Mouse (Mus musculus): ENCODE data around the gene Cyp11a1. TPM values are rescaled to one million over a fixed set of nuclear protein-coding genes. Genes with fewer than 3 reads are reported as not detected.

Cyp11a1 gene
- polyA plus RNA-seq, 1 experiment, result 0.19 TPM

GRCm38 (mm10) chr9:58009015-58009362 lies 2.8 kb downstream of the Cyp11a1 start:
- Histone ChIP-seq H3K36me3 (ENCODE audit: control insufficient read depth, insufficient read depth, low read length) (no peaks in the 10 kb centered on the region), H3K4me3 (ENCODE audit: low read depth, low read length) (no peak overlapping the region), H3K4me1 (ENCODE audit: control insufficient read depth, insufficient read depth, insufficient read length, low read length) (no peaks in the 10 kb centered on the region), H3K27ac (ENCODE audit: insufficient read depth, low read depth, low read length) (no peak overlapping the region), H3K27me3 (ENCODE audit: control insufficient read depth, insufficient read depth, low read length) (no peaks in the 10 kb centered on the region)
- 40% methylated on average over 6 of the region's 6 CpGs for WGBS
- TF ChIP-seq POLR2A (IDR thresholded peaks at IDR 0.05; ENCODE audit: low read depth, low read length) (no peak), CTCF (IDR thresholded peaks at IDR 0.05; ENCODE audit: extremely low read depth, insufficient read length, insufficient replicate concordance, low read depth, low read length) (no peak)

- Histone ChIP-seq H3K36me3 (ENCODE audit: control insufficient read depth, insufficient read depth, low read length) (no peaks in the 10 kb centered on the region), H3K27ac (ENCODE audit: insufficient read depth, low read depth, low read length) (no peak overlapping the region), H3K4me3 (ENCODE audit: low read depth, low read length) (no peak overlapping the region), H3K4me1 (ENCODE audit: control insufficient read depth, insufficient read depth, insufficient read length, low read length) (no peaks in the 10 kb centered on the region), H3K27me3 (ENCODE audit: control insufficient read depth, insufficient read depth, low read length) (no peaks in the 10 kb centered on the region)
- 62% methylated on average over 3 of the region's 3 CpGs for WGBS
- no peak for TF ChIP-seq POLR2A (IDR thresholded peaks at IDR 0.05; ENCODE audit: low read depth, low read length)
- no peak for TF ChIP-seq CTCF (IDR thresholded peaks at IDR 0.05; ENCODE audit: extremely low read depth, insufficient read length, insufficient replicate concordance, low read depth, low read length)
These were observed 3.4 kb downstream of the Cyp11a1 start for GRCm38 (mm10) chr9:58009588-58009987.

- Histone ChIP-seq H3K36me3 (ENCODE audit: control insufficient read depth, insufficient read depth, low read length) (no peaks in the 10 kb centered on the region), H3K27ac (ENCODE audit: insufficient read depth, low read depth, low read length) (no peak overlapping the region), H3K27me3 (ENCODE audit: control insufficient read depth, insufficient read depth, low read length) (no peaks in the 10 kb centered on the region), H3K4me3 (ENCODE audit: low read depth, low read length) (no peak overlapping the region), H3K4me1 (ENCODE audit: control insufficient read depth, insufficient read depth, insufficient read length, low read length) (no peaks in the 10 kb centered on the region)
- WGBS, result 52% methylated on average over 7 of the region's 7 CpGs
- TF ChIP-seq CTCF (IDR thresholded peaks at IDR 0.05; ENCODE audit: extremely low read depth, insufficient read length, insufficient replicate concordance, low read depth, low read length), result no peak
- no peak for TF ChIP-seq POLR2A (IDR thresholded peaks at IDR 0.05; ENCODE audit: low read depth, low read length)
These were observed 4.8 kb downstream of the Cyp11a1 start for GRCm38 (mm10) chr9:58011027-58011426.

GRCm38 (mm10) chr9:58011552-58011951 lies 5.3 kb downstream of the Cyp11a1 start:
- no peak for TF ChIP-seq POLR2A (IDR thresholded peaks at IDR 0.05; ENCODE audit: low read depth, low read length)
- TF ChIP-seq CTCF (IDR thresholded peaks at IDR 0.05; ENCODE audit: extremely low read depth, insufficient read length, insufficient replicate concordance, low read depth, low read length), result no peak
- Histone ChIP-seq H3K4me3 (ENCODE audit: low read depth, low read length) (no peak overlapping the region), H3K27me3 (ENCODE audit: control insufficient read depth, insufficient read depth, low read length) (no peaks in the 10 kb centered on the region), H3K27ac (ENCODE audit: insufficient read depth, low read depth, low read length) (no peak overlapping the region), H3K4me1 (ENCODE audit: control insufficient read depth, insufficient read depth, insufficient read length, low read length) (no peaks in the 10 kb centered on the region), H3K36me3 (ENCODE audit: control insufficient read depth, insufficient read depth, low read length) (no peaks in the 10 kb centered on the region)
- WGBS, result 82% methylated on average over 8 of the region's 8 CpGs

- Histone ChIP-seq H3K27ac (ENCODE audit: insufficient read depth, low read depth, low read length) (no peak overlapping the region), H3K4me3 (ENCODE audit: low read depth, low read length) (no peak overlapping the region), H3K4me1 (ENCODE audit: control insufficient read depth, insufficient read depth, insufficient read length, low read length) (no peaks in the 10 kb centered on the region), H3K27me3 (ENCODE audit: control insufficient read depth, insufficient read depth, low read length) (no peaks in the 10 kb centered on the region), H3K36me3 (ENCODE audit: control insufficient read depth, insufficient read depth, low read length) (no peaks in the 10 kb centered on the region)
- TF ChIP-seq POLR2A (IDR thresholded peaks at IDR 0.05; ENCODE audit: low read depth, low read length) (no peak), CTCF (IDR thresholded peaks at IDR 0.05; ENCODE audit: extremely low read depth, insufficient read length, insufficient replicate concordance, low read depth, low read length) (no peak)
- WGBS, result 80% methylated on average over 2 of the region's 2 CpGs
These were observed 6.3 kb downstream of the Cyp11a1 start for GRCm38 (mm10) chr9:58012486-58012885.

- no peak overlapping the region for H3K27ac ChIP-seq (ENCODE audit: insufficient read depth, low read depth, low read length)
- H3K27me3 ChIP-seq (ENCODE audit: control insufficient read depth, insufficient read depth, low read length), result no peaks in the 10 kb centered on the region
- no peaks in the 10 kb centered on the region for H3K36me3 ChIP-seq (ENCODE audit: control insufficient read depth, insufficient read depth, low read length)
- H3K4me1 ChIP-seq (ENCODE audit: control insufficient read depth, insufficient read depth, insufficient read length, low read length), result no peaks in the 10 kb centered on the region
- TF ChIP-seq CTCF (IDR thresholded peaks at IDR 0.05; ENCODE audit: extremely low read depth, insufficient read length, insufficient replicate concordance, low read depth, low read length), result no peak
- 74% methylated on average over 2 of the region's 2 CpGs for WGBS
- H3K4me3 ChIP-seq (ENCODE audit: low read depth, low read length), result no peak overlapping the region
These were observed 6.7 kb downstream of the Cyp11a1 start for GRCm38 (mm10) chr9:58012935-58013334.

- Histone ChIP-seq H3K36me3 (ENCODE audit: control insufficient read depth, insufficient read depth, low read length) (no peaks in the 10 kb centered on the region), H3K27ac (ENCODE audit: insufficient read depth, low read depth, low read length) (no peak overlapping the region), H3K27me3 (ENCODE audit: control insufficient read depth, insufficient read depth, low read length) (no peaks in the 10 kb centered on the region), H3K4me1 (ENCODE audit: control insufficient read depth, insufficient read depth, insufficient read length, low read length) (no peaks in the 10 kb centered on the region), H3K4me3 (ENCODE audit: low read depth, low read length) (no peak overlapping the region)
- no peak for TF ChIP-seq CTCF (IDR thresholded peaks at IDR 0.05; ENCODE audit: extremely low read depth, insufficient read length, insufficient replicate concordance, low read depth, low read length)
- TF ChIP-seq POLR2A (IDR thresholded peaks at IDR 0.05; ENCODE audit: low read depth, low read length), result no peak
- WGBS, result 42% methylated on average over 8 of the region's 8 CpGs
These were observed 8.4 kb downstream of the Cyp11a1 start for GRCm38 (mm10) chr9:58014393-58015160.
